Mouse (Mus musculus) liver, embryonic 13.5 days (tissue): ENCODE results near the gene Ykt6. TPM values are rescaled to one million over a fixed set of nuclear protein-coding genes. Genes with fewer than 3 reads are reported as not detected.
"Not testable (repeated sequence)": the region's sequence is repeated elsewhere in the genome, so short reads cannot be mapped to it uniquely, and the experiment has no call there.

Source experiments
- ATAC-seq: fragments of 200-750 bp; cut with Nextera tagmentation; 2 replicates; pipeline ENCODE4 v1.8.0; 2017; ENCODE audit warnings: low read depth, mild to moderate bottlenecking, moderate number of reproducible peaks, moderate library complexity
- DNase-seq: peaks from one replicate; pipeline ENCODE4 v3.0.0; 2022
- H3K27ac ChIP-seq: fragments of 300-500 bp; sonication (generic); 2 replicates; pipeline ENCODE4 v1.5.1; 2015; ENCODE audit warnings: moderate library complexity, mild to moderate bottlenecking, inconsistent platforms
- H3K27me3 ChIP-seq: fragments of 300-500 bp; sonication (generic); 2 replicates; pipeline ENCODE4 v1.6.1; 2015; ENCODE audit warnings: mild to moderate bottlenecking, inconsistent platforms
- H3K36me3 ChIP-seq: fragments of 300-500 bp; sonication (generic); 2 replicates; pipeline ENCODE4 v1.6.1; 2015; ENCODE audit warnings: mild to moderate bottlenecking, inconsistent platforms
- H3K4me1 ChIP-seq: fragments of 300-500 bp; sonication (generic); replicated peaks from 2 replicates; pipeline ENCODE4 v1.6.1; 2015; ENCODE audit warnings: inconsistent platforms
- H3K4me2 ChIP-seq: fragments of 300-500 bp; sonication (generic); 2 replicates; pipeline ENCODE4 v1.6.1; 2015; ENCODE audit warnings: inconsistent platforms, mild to moderate bottlenecking, moderate library complexity
- H3K4me3 ChIP-seq: fragments of 300-500 bp; sonication (generic); replicated peaks from 2 replicates; pipeline ENCODE4 v1.5.1; 2015; ENCODE audit warnings: mild to moderate bottlenecking, inconsistent platforms
- H3K9ac ChIP-seq: fragments of 300-500 bp; sonication (generic); 2 replicates; pipeline ENCODE4 v1.6.1; 2015; ENCODE audit warnings: mild to moderate bottlenecking, inconsistent platforms
- H3K9me3 ChIP-seq: fragments of 300-500 bp; sonication (generic); replicated peaks from 2 replicates; pipeline ENCODE4 v1.6.1; 2016; ENCODE audit warnings: inconsistent platforms
- WGBS: fragments of 180-500 bp; shearing (Covaris S2); methylation state at CpG from one replicate; pipeline ENCODE4 v1.1.7; 2015; ENCODE audit not compliant: insufficient replicate concordance; 5-methylcytosine and 5-hydroxymethylcytosine counted together
- polyA plus RNA-seq: library from polyadenylated mRNA; unstranded; fragments of >200 nt; fragmentation: Nextera tagmentation; extraction: Ambion mirVana; gene quantifications from 2 replicates; pipeline ENCODE4 v1.2.1, GENCODE M21; 2015

The Ykt6 gene
- polyA plus RNA-seq, 1 experiment from 2014 or later = 23.6 TPM

DNA sequence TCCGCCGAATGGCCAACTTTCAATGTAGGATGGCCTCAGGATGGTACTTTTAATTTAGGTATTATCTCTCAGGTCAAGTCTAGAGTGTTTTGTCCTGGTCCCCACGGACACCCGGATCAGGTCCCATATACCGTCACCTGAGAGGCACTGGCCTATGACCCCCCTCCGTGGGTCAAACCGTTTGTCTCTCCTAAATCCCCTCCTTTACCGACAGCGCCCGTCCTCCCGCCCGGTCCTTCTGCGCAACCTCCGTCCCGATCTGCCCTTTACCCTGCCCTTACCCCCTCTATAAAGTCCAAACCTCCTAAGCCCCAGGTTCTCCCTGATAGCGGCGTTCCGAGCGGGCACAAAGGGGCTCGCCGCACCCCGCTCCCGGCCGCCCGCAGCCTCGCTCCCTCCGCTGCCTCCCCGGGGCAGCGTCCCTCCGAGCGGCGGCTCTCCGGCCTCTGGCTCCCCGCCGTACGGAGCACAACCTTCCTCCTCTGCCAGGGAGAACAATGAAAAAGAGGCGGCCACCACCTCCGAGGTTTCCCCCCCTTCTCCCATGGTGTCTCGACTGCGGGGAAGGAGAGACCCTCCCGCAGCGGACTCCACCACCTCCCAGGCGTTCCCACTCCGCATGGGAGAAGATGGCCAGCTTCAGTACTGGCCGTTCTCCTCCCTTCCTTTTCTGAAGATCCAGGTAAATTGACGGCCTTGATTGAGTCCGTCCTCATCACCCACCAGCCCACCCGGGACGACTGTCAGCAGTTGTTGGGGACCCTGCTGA lies 51.7 kb downstream of the Ykt6 start:
- H3K4me1 ChIP-seq, DNase-seq, H3K9me3 ChIP-seq, H3K27ac ChIP-seq, H3K36me3 ChIP-seq: not testable (repeated sequence)
- WGBS = 1% methylated on average over 20 of the region's 49 CpGs
- Histone ChIP-seq H3K9ac (peak overlapping the region; percentile 29; the same call in 1 of the 2 replicates), H3K4me3 (peak overlapping the region; percentile 55), H3K27me3 (peaks cover 29% of the 10 kb centered on the region), H3K4me2 (peak overlapping the region; percentile 67)
- ATAC-seq = peak; percentile 71

DNA sequence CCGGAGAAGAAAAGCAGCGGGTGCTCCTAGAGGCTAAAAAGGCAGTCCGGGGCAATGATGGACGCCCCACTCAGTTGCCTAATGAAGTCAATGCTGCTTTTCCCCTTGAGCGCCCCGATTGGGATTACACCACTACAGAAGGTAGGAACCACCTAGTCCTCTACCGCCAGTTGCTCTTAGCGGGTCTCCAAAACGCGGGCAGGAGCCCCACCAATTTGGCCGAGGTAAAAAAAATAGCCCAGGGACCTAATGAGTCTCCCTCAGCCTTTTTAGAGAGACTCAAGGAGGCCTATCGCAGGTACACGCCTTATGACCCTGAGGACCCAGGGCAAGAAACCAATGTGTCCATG lies 52.3 kb downstream of the Ykt6 start:
- not testable (repeated sequence) for DNase-seq, H3K36me3 ChIP-seq, H3K27ac ChIP-seq, H3K9me3 ChIP-seq, H3K4me1 ChIP-seq, ATAC-seq
- Histone ChIP-seq H3K4me3 (peak overlapping the region; percentile 49), H3K27me3 (peaks cover 29% of the 10 kb centered on the region), H3K4me2 (peak overlapping the region; percentile 51), H3K9ac (peak overlapping the region; percentile 29; the same call in 1 of the 2 replicates)
- WGBS = 24% methylated on average over 11 of the region's 13 CpGs

DNA sequence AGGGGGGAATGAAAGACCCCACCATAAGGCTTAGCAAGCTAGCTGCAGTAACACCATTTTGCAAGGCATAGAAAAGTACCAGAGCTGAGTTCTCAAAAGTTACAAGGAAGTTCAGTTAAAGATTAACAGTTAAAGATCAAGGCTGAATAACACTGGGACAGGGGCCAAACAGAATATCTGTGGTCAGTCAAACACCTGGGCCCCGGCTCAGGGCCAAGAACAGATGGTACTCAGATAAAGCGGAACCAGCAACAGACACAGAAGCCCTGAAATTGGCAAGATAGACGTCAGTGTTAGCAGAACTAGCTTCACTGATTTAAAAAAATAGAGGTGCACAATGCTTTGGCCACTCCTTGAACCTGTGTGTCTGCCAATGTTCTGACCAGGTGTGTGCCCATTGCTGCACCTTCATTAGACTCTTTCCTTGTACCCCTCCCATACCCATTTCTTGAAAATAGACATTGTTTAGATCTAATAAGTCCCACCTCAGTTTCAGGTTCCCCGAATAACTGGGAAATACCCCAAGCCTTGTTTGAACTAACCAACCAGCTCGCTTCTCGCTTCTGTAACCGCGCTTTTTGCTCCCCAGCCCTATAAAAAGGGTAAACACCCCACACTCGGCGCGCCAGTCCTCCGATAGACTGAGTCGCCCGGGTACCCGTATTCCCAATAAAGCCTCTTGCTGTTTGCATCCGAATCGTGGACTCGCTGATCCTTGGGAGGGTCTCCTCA lies 55.4 kb downstream of the Ykt6 start:
- WGBS = 76% methylated on average over 3 of the region's 18 CpGs
- H3K27me3 ChIP-seq = peaks cover 15% of the 10 kb centered on the region
- not testable (repeated sequence) for H3K9ac ChIP-seq, H3K9me3 ChIP-seq, H3K4me3 ChIP-seq, H3K36me3 ChIP-seq, ATAC-seq, DNase-seq, H3K27ac ChIP-seq, H3K4me2 ChIP-seq, H3K4me1 ChIP-seq

DNA sequence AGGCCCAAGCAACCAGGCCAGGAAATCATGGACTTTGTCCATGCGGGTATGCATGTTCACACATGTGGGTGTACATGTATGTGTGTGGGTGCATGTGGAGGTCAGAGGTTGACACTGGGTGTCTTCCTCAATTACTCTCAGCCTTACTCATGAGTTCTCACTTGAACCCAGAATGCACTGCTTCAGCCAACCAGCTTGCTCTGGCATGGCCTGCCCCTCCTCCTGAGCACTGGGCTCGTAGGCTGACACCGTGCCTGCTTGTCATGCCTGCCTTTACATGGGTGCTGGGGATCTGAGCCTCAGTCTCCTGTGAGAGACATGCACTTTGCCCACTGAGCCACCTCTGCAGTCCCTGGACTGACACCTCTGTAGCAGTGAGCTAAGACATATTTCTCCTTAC lies 56.4 kb downstream of the Ykt6 start:
- peaks cover 15% of the 10 kb centered on the region for H3K27me3 ChIP-seq
- H3K36me3 ChIP-seq = peaks cover 7% of the 10 kb centered on the region
- peak; percentile 21; the same call in 1 of the 2 replicates for ATAC-seq
- no peak overlapping the region for H3K4me3 ChIP-seq
- H3K9me3 ChIP-seq = no peaks in the 10 kb centered on the region
- WGBS = 84% methylated on average over 3 of the region's 3 CpGs
- no peaks in the 10 kb centered on the region; the same call in 1 of the 2 replicates for H3K4me1 ChIP-seq
- no peak overlapping the region for H3K4me2 ChIP-seq
- H3K9ac ChIP-seq = no peak overlapping the region
- no peak for DNase-seq
- H3K27ac ChIP-seq = no peak overlapping the region

DNA sequence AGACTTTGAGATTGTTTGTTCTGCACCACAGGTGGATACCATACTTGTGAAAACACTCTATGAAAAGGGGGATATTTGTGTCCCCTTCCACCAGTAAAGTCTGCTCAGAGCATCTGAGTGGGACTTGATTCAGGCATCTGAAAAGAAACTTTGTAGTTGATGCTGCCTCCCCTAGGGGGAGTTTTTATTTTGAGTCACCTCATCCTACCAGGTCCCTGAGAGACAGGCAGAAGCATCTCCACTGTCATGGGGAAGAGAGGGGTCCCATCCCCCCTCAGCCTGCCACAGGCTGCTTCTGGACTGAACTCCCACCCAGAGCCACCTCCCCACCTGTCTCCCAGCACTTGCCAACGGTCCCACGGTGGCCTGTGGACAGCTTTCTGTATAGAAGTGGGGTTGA lies 57.9 kb downstream of the Ykt6 start:
- H3K27ac ChIP-seq = no peak overlapping the region

DNA sequence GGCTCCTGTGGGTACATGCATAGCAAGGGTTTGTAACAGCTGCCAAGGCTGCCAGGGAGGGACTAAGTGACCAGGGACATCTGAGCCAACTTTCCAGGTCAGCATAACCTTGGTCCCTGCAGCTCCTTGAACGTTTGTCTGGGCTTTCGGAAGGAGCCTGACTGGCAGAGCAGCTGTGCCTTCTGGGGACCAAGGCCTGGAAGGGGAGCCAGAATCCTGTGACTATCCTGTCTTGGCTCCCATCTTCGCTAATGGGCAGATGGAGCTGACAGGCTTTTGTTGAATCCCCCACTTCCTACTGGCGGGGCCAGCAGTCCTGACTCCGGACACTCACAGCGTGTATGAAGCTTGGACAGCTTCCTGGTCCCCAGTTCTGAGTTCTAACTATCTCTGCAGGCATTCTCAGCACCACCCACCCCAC lies 59.5 kb downstream of the Ykt6 start:
- Histone ChIP-seq H3K9me3 (no peaks in the 10 kb centered on the region), H3K36me3 (peaks cover 7% of the 10 kb centered on the region), H3K27ac (no peak overlapping the region), H3K9ac (no peak overlapping the region), H3K4me3 (no peak overlapping the region), H3K4me1 (no peaks in the 10 kb centered on the region; the same call in 1 of the 2 replicates), H3K4me2 (no peak overlapping the region), H3K27me3 (no peaks in the 10 kb centered on the region)
- DNase-seq = no peak
- no peak for ATAC-seq
- WGBS = 61% methylated on average over 6 of the region's 6 CpGs

More for the DNA sequence above, 57.9 kb downstream of the Ykt6 start:
- ATAC-seq (no peak), DNase-seq (no peak)
- Histone ChIP-seq H3K4me3 (no peak overlapping the region), H3K27me3 (peaks cover 6% of the 10 kb centered on the region), H3K4me2 (no peak overlapping the region), H3K36me3 (peaks cover 7% of the 10 kb centered on the region), H3K4me1 (no peaks in the 10 kb centered on the region; the same call in 1 of the 2 replicates), H3K9ac (no peak overlapping the region), H3K9me3 (no peaks in the 10 kb centered on the region)
- 69% methylated on average over 2 of the region's 2 CpGs for WGBS

DNA sequence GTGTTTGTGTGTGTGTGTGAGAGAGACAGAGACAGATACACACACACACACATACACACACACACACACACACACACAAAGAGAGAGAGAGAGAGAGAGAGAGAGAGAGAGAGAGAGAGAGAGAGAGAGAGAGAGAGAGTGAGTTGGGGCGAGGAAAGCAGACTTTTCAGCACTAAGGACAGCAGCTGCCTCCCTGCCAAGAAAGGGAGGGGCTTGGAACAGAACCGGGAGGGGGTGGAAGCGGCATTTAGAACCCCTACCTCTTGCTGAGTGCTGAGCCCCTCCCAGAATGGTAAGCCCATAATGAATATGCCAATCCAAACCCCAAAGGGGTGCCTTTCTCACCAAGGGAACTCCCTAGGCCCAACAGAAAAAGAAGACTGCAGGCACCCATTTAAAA lies 60.9 kb downstream of the Ykt6 start:
- Histone ChIP-seq H3K4me2 (no peak overlapping the region), H3K9me3 (no peaks in the 10 kb centered on the region), H3K27ac (no peak overlapping the region), H3K9ac (no peak overlapping the region), H3K36me3 (peaks cover 7% of the 10 kb centered on the region), H3K4me1 (no peaks in the 10 kb centered on the region; the same call in 1 of the 2 replicates), H3K4me3 (no peak overlapping the region), H3K27me3 (no peaks in the 10 kb centered on the region)
- WGBS = 0% methylated on average over 2 of the region's 3 CpGs
- ATAC-seq = no peak
- no peak for DNase-seq

DNA sequence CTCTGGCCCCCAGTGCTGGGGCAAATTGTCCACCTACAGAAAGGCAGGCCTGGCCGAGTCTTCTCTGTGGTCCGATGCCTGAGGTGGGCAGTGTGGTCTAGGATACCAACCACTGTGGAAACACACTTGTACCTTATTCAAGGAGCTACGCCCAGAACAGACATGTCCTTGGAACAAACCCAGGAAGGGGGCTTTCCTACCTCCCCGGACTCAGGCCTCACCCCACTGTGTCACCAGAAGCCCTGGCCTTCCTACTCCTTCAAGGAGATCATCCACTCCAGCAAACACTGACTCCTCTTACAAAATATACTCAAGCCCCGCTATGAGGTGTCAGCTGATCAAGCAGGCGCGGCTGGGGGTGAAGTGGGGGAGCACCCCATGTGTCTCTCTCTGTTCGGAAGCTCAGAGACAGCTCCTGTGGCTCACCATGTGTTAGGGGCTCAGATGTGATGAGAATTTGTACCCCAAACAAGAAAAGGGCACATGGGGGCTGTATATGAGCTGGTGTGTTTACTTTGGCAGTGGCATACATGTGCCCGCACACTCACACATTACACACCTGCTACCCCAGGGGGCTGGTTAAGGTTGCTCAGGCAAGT lies 61.4 kb downstream of the Ykt6 start:
- no peak overlapping the region for H3K4me2 ChIP-seq
- ATAC-seq (no peak), DNase-seq (no peak)
- WGBS = 52% methylated on average over 9 of the region's 9 CpGs
- no peaks in the 10 kb centered on the region for H3K27me3 ChIP-seq
- no peak overlapping the region for H3K9ac ChIP-seq
- no peak overlapping the region for H3K27ac ChIP-seq
- peaks cover 3% of the 10 kb centered on the region for H3K36me3 ChIP-seq
- H3K4me1 ChIP-seq = no peaks in the 10 kb centered on the region; the same call in 1 of the 2 replicates
- no peak overlapping the region for H3K4me3 ChIP-seq
- H3K9me3 ChIP-seq = no peaks in the 10 kb centered on the region

Other genes starting within 250 kb of the Ykt6 start
- gene Mrps24, start 240.0 kb upstream of the Ykt6 start, polyA plus RNA-seq = 122 and 135 TPM in 2 replicates
- gene Urgcp, start 193.3 kb upstream of the Ykt6 start, polyA plus RNA-seq = 9.4 and 10.0 TPM in 2 replicates
- gene Dbnl, start 167.2 kb upstream of the Ykt6 start, polyA plus RNA-seq = 57.5 and 64.4 TPM in 2 replicates
- gene Pgam2, start 152.0 kb upstream of the Ykt6 start, polyA plus RNA-seq = 1.7 and 3.3 TPM in 2 replicates
- 2.0 and 2.2 TPM in 2 replicates for gene Polm, start 117.7 kb upstream of the Ykt6 start, polyA plus RNA-seq
- gene Aebp1, start 93.7 kb upstream of the Ykt6 start, polyA plus RNA-seq = 5.9 and 6.5 TPM in 2 replicates
- 86.1 and 90.7 TPM in 2 replicates for gene Pold2, start 77.4 kb upstream of the Ykt6 start, polyA plus RNA-seq
- 9.9 and 14.3 TPM in 2 replicates for gene Myl7, start 56.9 kb upstream of the Ykt6 start, polyA plus RNA-seq
- gene Gck, start 5.6 kb upstream of the Ykt6 start, polyA plus RNA-seq = 0.30 and 0.31 TPM in 2 replicates
- gene Camk2b, start 110.7 kb downstream of the Ykt6 start, polyA plus RNA-seq = 0.35 and 0.63 TPM in 2 replicates
- gene A730071L15Rik, start 244.3 kb downstream of the Ykt6 start, polyA plus RNA-seq = 0.09 and 0.13 TPM in 2 replicates
- 15.9 TPM in 2 replicates for gene Nudcd3, start 244.7 kb downstream of the Ykt6 start, polyA plus RNA-seq